Mouse (Mus musculus) CD4-positive, CD25-positive, alpha-beta regulatory T cell, adult 2 months (primary cell): Measurements from ENCODE around the gene Nfatc2.

Source experiments
- DNase-seq: peaks from one replicate; pipeline ENCODE4 v3.0.0-alpha.2; 2012; ENCODE audit warnings: low read depth, low spot score

The Nfatc2 gene

DNA sequence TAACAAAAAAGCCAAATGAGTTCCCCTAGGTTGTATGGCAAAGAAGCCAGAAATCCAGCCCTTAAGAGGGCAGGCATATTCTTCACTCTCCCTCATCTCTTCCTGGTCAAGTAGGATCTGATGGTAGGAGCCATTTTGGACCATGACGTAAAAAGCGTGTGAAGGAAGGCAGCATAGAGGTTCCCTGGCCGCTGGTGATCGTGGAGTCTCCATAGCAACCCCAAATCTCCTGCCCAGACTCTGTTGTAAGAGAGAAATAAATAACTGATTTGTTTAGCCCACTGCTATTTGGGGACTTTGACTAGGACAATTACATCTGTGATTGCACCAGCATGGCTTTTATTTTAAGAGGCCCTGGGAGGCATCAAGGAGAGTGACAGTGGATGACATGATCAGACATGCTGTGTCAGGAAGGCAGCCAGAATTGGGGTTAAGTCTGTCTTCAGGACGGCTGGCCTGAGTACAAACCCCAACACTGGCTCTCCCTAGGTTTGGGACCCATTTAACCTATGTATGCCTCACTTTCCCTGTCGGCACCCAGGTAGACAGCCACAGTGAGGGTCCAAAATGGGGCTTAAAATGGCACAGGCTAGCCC is 8.3 kb upstream of the Nfatc2 start:
- DNase-seq, result no peak

DNA sequence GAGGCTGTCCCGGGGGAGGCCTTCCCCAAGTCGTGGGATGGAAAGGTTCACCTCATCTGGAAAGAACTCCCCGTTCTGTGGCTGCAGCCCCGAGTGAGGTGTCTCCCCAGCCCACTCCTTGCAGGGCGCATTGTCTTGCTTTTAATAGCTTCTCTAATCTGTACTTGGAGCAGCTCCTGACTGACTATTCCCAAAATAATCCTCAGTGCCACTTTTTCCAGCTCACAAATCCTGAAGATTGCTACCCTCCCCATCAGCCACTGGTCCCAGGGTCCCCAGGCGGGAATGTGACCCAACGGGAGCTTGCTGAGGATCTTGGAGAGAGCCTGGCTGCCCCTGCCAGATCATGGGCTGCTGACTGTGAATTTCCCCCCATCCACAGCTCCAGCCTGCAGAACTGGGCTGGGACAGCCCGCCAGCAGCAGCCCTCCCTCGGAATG is 6.7 kb upstream of the Nfatc2 start:
- DNase-seq, result no peak

DNA sequence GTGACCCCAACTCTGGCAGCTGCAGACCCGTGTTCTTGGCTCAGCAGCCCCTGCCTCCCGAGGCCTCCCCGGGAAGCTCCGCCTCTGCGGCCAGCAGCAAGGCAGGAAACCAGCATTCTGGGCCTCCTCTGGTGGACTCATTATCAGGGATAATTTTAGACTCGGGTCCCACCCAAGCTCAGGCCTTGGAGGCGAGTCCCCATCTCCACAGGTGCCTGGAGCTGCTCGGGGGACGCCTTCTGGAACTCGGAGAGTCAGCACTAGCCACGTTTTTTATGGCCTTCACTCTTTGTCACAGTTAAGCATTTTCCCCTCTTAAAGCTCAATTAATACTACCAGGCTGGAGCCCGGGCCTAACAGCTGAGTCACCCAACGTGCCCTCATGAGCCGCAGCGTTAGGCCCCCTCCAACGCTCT is 3.2 kb upstream of the Nfatc2 start:
- no peak for DNase-seq

DNA sequence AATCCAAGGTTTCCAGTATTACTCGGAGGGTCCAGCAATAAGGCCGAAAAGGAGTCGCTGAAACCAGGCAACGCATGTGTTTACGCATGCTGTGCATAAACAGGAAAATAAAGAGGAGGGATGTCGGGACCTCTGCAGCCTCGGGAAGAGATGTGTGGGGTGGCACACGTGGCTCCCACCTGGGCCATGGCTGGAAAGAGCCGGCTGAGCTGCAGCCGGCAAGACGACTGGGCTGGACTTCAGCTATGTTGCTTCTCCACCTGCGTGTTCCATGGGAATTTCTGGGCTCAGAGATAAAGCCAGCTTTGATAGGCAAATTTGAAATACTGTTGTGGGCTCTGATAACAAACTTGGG is 907 bp upstream of the Nfatc2 start:
- no peak for DNase-seq

DNA sequence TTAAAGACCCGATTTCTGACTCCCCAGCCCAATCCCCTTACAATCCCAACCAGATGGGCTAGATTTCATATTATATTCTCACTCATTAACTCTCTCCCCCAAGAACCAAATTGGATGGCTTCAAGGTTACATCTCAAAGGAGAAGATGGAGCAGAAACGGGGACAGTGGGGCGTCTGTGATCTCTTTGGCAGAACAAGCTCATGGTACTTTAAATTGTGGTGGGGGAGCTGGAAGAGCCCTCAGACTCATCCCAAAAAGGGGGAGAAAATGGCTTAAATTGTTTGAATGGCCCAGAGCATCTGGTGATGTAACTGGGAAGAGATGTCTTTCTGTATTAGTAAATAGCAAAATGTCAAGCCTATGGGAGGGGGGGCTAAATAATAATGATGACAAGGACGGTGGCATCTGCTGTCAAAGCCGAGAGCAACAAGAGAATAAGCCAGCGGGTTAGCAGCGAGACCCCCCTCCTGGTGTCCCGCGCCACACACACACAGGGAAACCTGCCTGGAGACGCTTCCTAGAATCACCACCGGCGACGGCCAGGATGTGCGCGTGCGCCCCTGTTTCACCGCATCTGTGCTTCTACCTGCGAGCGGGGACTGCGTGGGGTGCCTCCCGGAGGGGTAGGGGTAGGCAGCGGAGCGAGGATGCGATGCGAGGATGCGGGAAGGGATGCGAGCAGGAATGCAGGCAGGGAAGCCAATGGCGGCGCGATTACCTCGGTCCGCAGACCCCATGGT is 537 bp downstream of the Nfatc2 start:
- DNase-seq, result peak; percentile 51

DNA sequence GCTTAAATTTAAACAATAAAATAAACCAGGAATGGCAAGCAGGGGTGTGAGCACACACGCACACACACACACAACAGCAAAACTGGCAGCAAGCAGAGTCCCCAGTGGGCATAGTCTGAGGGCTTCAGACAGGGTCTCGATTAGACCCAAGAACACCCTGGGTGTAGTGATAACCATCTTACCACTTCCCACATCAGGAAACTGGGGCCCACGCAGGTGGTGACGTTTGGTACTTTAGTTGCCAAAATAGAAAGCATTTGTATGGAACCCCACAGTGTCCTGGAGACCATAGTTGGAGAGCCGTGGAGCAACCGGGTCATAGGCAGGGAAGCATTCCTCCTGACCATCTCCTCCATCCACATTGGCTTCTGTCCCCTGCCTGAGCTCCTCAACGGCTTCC is 5.8 kb downstream of the Nfatc2 start:
- peak; percentile 67 for DNase-seq

DNA sequence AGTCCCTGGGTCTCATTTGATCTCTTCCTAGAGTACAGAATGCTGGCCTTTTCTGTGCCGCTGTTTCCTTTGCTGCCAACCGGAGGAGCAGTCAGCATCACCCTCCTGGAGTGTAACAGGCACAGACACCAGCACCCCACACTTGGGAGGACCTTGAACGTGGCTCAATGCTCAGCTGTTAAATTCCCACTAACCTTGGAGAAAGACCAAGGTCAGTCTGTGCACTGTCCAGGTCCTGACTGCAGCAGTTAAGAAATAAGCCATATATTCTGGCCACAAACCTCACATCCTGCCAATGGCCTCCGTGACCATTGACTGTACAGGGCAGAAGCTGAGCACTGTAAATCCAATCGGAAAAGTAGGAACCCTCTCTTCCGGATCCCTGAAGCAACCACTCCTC is 7.8 kb downstream of the Nfatc2 start:
- no peak for DNase-seq

DNA sequence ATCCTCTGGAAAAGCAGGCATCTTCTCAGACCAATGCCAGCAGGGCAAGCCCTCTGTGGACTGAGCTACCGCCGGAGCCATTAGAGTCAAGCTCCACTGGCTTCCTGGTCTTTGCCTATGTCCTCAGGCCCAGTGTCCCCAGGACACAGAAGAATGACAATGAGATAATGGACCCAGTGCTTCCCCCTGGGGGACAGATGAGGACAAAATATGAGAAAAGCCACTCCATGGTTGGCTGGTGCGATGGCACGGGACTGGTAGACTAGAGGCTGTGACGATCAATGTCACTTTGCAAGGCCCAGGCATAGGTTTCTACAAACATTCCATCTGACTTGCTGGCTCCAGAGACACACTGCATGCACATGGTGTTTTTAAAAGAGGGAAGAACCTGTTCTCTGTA is 8.5 kb downstream of the Nfatc2 start:
- peak; percentile 63 for DNase-seq

DNA sequence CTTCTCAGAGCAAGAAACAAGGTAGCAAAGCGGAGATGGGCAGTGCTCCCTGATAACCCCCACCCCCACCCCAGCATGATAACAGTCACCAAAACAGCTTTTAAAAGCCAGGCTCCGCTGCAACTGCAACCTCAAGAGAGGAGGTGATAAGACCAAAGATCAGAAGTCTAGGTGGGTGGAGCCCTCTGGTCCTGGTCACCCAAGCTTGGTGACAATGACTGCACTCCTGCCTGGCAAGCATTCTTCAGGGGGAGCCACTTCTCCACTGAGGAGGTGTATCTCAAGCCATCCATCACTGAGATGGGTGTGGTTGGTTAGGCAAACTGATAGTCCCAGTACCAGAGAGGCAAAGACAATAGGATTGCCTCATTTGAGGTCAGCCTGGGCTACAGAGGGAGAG is 10.4 kb downstream of the Nfatc2 start:
- peak; percentile 59 for DNase-seq

DNA sequence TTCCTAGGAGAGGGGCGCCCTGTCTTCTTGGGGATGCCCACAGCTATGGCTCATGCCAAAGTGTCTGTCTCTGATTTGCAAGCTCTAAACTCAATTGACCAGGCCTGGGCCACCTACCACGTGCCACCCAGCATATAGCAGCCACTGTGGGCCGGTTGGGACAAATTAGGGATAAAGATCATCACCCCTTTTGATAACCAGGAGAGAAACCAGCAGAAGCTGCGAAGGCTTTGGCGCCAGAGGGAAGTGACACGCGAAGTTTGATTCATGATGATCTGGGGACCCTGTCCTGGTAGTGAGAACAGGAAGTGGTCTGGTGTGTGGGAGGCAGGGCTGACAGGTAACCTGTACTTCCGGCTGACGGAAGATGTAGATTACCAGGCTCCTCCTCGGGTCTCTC is 10.9 kb downstream of the Nfatc2 start:
- peak; percentile 79 for DNase-seq

DNA sequence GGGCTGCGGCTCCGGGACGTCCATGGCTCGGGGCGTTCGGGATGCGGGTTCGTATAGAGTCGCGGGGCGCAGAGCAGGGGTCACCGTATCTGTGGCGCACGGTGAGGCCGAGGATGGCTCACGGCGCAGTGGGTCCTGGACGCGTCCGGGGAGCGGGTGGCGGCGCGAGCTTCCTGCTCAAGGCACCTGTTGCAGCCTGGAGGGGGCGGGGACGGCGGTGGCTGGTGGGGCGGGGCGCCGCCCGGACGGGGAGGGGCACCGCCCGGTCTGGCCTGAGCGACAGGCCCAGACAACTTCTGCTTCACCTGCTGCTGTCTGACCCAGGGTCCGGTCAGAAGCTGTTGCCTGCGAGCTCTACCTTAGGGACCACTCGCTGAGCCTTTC is 11.3 kb downstream of the Nfatc2 start:
- DNase-seq, result peak; percentile 87

DNA sequence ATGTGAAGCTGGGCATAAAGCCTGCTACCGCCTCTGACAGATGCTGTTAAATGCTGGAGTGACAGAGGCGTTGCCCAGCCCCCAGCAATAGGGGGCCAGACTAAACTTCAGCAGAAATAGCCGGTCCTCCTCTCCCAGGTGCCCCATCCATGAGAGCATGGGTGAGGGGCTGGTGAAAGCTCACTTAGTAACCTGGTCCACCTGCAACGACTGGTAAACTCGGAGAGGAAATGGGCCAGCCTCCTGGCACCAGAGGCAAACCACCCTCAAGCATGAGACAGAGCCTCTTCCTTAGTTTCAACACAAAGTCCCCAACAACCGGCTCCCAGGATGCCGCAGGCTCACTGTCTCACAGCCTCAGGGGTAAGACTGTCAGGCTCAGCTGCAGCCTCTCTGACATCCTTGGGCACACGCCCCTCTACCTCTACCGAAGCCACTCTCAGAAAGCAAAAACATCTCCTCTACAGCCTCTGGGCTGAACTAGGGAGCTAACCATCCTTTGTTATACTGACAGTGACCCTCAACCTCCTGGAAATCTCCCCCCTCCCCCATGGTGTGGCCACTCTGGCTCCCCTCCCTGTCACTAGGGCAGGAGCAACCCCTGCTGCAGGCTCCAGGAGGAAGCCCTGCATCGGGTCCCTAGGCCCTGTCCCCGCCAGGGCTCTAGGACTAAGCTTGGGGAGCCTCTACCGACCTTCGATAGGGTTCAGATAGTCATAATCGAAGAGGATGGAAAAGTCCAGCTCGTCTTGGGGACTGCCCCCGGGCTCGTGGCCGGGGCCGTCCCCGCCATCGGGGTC is 11.9 kb downstream of the Nfatc2 start:
- DNase-seq, result peak; percentile 73

DNA sequence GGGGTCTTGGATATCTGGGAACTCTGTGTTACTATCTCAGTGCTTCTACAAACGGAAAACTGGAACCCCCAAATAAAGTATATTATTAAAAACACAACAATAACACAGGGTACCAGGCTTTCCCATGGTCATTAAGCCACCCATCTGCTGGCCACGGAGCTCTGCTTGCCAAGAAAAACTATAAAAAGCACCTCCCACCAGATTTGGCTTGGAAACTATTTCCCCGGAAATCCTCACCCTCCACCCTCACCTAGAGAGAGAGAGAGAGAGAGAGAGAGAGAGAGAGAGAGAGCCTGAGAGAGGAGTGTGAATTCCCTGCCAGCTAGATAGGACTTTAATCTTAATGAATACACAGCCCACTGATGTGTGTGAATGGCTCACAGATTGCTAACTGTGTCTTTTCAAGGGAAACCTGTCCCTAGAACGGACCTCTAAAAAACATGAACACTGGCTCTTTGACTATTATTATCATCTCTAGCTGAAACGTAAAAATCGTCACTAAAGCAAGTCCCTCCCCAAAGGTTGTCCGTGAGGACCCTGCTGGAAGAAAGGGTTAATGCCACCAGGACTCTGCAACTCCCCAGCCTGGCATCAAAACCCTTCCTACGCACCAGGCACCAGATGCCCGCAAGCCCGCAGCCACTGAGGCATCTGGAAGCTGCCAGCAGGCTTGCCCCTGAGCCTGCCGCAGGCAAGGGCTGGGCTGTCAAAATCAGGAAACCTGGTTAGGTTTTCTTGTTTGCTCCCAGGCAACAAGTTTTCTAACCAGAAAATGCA is 12.7 kb downstream of the Nfatc2 start:
- peak; percentile 55 for DNase-seq

DNA sequence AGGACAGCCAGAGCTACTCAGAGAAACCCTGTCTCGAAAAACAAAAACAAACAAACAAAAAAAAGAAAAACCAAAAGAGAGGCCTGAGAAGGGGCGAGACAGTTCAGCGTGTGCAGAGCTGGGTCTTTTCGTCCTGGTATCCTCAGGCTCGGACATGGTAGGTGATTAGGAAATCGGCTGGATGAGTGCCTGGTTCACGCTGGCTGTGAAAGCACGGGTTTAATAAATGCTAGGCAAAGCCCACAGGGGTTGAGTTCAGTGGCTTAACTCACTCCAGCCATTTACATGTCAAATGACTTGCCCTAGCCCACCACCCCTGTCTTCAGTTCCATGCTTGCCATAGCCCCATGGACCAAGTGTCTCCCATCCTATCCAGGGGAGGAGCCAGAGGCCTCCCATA is 14.3 kb downstream of the Nfatc2 start:
- DNase-seq, result no peak

DNA sequence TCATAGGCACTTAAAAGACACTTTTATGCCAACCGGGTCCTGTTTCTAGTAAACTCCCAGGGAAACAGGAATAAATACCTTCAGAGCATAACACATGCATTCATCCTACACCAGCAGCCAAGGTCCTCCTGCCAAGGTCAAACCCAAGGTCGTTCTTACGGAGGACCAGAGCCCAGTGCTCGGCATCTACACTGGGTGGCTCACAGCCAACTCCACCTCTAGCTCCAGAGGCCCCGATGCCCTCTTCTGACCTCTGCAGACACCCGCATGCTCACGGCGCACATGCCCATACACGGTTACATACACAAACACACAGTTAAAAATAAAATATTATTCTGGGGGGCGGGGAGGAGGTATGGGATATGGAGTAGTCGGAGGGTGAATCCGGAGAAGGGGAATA is 14.9 kb downstream of the Nfatc2 start:
- DNase-seq, result no peak

DNA sequence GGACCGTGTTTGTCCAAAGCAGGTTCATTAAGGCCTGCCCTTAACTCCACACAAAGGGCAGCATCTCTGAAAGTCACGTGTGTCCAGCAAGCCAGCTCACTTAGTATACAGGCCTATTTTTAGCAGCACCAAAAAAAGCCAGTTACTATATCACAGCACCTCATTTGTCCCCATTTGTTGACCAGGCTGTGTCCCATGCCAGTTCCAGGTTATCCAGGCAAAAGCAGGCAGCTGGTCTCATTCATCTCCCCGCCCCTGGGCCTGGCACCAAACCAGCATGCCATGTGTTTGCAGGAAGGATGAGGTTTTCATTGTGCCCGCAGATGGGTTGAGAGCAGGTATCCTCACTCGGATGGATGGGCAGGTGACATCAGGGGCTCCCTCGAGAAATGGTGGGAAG is 16.6 kb downstream of the Nfatc2 start:
- DNase-seq, result no peak

DNA sequence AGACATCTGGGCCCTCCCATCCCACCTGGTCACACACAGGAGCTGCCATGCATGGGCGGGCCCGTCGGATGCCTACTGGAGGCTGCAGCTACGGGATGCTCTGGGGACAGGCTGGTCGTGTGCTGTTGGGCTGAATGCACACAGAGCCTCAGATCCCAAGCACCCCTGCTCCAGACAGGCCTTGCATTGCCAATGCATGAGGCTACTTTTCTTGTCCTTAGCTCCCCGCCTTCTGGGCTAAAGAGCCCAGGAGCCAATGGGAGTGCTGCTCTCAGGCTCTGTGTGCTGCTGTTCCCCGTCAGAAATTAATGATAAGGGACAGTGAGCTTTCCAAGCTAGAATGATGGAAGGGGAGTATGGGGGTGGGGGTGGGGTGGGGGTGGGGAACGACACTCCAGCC is 17.0 kb downstream of the Nfatc2 start:
- no peak for DNase-seq

DNA sequence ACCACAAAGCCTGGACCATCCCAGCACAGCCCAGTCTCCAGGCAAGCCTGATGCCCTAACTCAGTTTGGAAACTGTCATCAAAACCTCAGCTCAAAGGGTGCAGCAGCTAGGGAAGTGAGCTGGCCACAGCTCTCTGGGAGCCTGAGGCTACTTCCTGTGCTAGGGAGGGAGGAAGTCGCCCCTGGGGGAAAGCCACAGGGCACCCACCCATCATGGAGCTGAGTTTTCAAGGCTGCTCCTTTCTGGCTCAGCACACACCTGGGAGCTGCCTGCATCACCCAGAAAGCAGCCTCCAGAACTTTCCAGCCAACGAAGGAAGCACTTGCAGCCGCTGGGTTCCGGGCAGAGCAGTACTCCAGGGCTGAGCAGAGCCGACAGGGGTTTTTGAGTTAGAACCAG is 18.4 kb downstream of the Nfatc2 start:
- peak; percentile 56 for DNase-seq

DNA sequence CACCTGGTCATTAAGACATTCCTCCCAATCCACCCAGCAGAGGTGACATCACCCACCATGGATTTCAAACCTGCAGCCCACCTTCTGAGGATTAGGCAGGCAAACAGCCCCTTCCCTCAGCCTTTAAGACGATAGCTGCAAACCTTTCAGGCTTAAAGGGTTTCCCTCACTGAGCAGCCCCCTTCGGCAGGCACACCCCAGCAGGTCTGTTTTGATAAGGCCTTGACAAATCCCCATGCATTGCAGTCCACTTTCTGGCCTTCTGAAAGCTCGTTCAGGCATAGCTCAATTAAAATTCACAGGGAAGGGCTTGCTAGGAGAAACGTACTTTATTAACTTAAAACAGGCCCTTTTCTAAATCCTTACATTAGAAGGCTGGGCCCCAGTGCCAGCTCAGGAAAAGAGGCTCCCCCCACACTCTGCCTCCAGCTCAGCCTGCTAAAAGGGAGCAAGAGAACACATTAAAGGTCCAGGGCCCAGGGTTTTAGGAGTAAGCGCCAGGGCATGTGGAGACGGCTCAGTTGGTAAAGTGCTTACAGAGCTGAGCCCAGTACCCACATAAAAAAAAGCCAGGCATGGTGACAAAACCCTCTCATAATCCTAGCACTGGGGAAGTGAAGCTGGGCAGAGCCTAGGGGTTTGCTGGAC is 20.1 kb downstream of the Nfatc2 start:
- no peak for DNase-seq

DNA sequence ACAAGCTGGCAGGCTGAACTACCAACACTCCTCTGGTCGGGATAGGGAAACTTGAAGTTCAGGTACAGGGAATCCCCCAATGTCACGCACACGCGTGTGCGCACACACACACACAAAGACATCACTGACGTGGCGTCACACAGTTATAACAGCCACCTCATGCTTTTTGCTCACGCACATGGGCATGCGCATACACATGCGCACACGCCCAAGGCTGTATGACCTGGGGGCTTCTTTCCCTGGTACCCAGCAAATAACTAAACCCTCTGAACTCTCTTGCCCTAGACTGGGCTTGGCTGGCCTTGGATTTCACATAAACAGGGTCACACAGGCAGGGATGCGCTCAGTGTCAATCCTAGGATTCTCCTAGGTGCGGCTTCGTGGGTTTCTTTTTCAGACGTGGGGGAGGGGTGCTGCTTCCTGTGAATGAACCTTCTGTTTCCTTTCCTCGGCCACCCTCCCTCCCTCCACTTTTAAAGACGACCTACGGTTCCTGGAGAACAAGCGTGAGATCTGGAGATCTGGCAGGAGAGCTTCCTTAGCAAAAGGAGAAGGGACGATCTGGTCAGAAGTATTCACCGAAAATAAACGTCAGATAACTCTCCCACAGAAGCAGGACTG is 21.1 kb downstream of the Nfatc2 start:
- DNase-seq, result peak; percentile 72

DNA sequence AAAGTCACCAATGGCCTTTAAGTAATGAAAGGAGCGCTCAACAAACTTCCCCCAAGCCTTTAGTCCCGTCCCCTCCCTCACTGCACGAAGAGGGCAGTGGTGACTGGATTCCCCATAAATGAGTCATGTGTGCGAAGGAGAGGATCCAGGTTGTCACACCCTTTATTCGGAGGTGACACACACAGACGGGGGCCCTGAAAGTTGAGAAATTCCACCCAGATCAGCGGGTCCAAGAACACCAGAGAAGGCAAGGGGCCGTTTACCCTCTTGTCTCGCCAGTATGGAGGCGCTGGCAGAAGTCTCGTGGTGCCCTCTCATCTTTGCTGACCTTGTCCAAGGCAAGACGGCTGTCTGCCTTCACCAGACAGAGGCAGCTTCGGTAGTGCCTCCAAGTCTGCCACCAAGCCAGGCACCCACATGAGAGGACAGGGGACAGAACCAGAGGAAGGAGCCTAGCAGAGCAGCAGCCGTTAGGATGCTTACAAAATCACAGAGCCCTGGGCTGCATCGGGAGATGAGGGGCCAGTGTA is 21.8 kb downstream of the Nfatc2 start:
- no peak for DNase-seq
